Mouse (Mus musculus) MEL (cell line): ENCODE results near the gene Blcap. TPM values are rescaled to one million over a fixed set of nuclear protein-coding genes. Genes with fewer than 3 reads are reported as not detected.

Experiments used
- DNase-seq: peaks from one replicate; pipeline ENCODE4 v3.0.0; 2011; ENCODE audit warnings: low read depth, low spot score
- H3K27ac ChIP-seq: 2 replicates; pipeline ENCODE4 v1.5.1; 2012; ENCODE audit warnings: low read depth, mild to moderate bottlenecking, control low read depth, low read length, moderate library complexity; ENCODE audit not compliant: control insufficient read depth
- H3K27me3 ChIP-seq, 2 experiments: fragments of 150-350 bp in 1 of 2; sonication (generic) in 1 of 2; 2 replicates each; pipeline ENCODE4 v1.6.1; 2012; ENCODE audit warnings: low read length in 2 of 2, mild to moderate bottlenecking in 2 of 2, improper control_type of control experiment in 1 of 2, moderate library complexity in 1 of 2; ENCODE audit not compliant: insufficient read depth in 2 of 2, control insufficient read depth in 1 of 2
- H3K36me3 ChIP-seq, 2 experiments: 2 replicates each; pipeline ENCODE4 v1.6.1; 2012 to 2014; ENCODE audit warnings: low read length in 2 of 2, improper control_type of control experiment in 1 of 2, inconsistent platforms in 1 of 2, mild to moderate bottlenecking in 1 of 2; ENCODE audit not compliant: insufficient read depth in 2 of 2, control insufficient read depth in 1 of 2
- H3K4me1 ChIP-seq, 2 experiments: fragments of 150-350 bp in 1 of 2; sonication (generic) in 1 of 2; 2 replicates each; pipeline ENCODE4 v1.6.1; 2012; ENCODE audit warnings: low read length in 2 of 2, improper control_type of control experiment in 1 of 2, mild to moderate bottlenecking in 1 of 2; ENCODE audit not compliant: insufficient read depth in 2 of 2, control insufficient read depth in 1 of 2
- H3K4me3 ChIP-seq, 2 experiments: fragments of 150-350 bp in 1 of 2; sonication (generic) in 1 of 2; 2 replicates each; pipeline ENCODE4 v1.5.1; 2012; ENCODE audit warnings: low read depth in 2 of 2, low read length in 2 of 2, mild to moderate bottlenecking in 2 of 2, moderate library complexity in 2 of 2, control low read depth in 1 of 2, improper control_type of control experiment in 1 of 2; ENCODE audit not compliant: control insufficient read depth in 1 of 2, insufficient read depth in 1 of 2
- H3K79me2 ChIP-seq: 2 replicates; pipeline ENCODE4 v1.6.1; 2012; ENCODE audit warnings: mild to moderate bottlenecking, low read length, moderate library complexity; ENCODE audit not compliant: control insufficient read depth, poor library complexity, insufficient read depth
- H3K9ac ChIP-seq: 2 replicates; pipeline ENCODE4 v1.6.1; 2012; ENCODE audit warnings: low read depth, mild to moderate bottlenecking, control low read depth, low read length, moderate library complexity; ENCODE audit not compliant: control insufficient read depth, poor library complexity, severe bottlenecking
- H3K9me3 ChIP-seq: fragments of 150-350 bp; sonication (generic); replicated peaks from 2 replicates; pipeline ENCODE4 v1.6.1; 2012; ENCODE audit warnings: mild to moderate bottlenecking, low read length, improper control_type of control experiment, moderate library complexity; ENCODE audit not compliant: insufficient read depth
- BHLHE40 ChIP-seq: IDR thresholded peaks from 2 replicates; pipeline ENCODE4 v1.6.1; 2012; ENCODE audit warnings: low read depth, mild to moderate bottlenecking, inconsistent platforms, low read length, improper control_type of control experiment, borderline replicate concordance
- CHD1 ChIP-seq: IDR thresholded peaks from 2 replicates; pipeline ENCODE4 v1.6.1; 2012; ENCODE audit warnings: low read depth, mild to moderate bottlenecking, inconsistent platforms, low read length, improper control_type of control experiment
- E2F4 ChIP-seq: IDR thresholded peaks from 2 replicates; pipeline ENCODE4 v1.6.1; 2011; ENCODE audit warnings: low read depth, low read length, improper control_type of control experiment, borderline replicate concordance
- ELF1 ChIP-seq: IDR thresholded peaks from 2 replicates; pipeline ENCODE4 v1.6.1; 2014; ENCODE audit warnings: low read depth, mild to moderate bottlenecking, inconsistent platforms, low read length, improper control_type of control experiment, moderate library complexity
- ETS1 ChIP-seq: IDR thresholded peaks from 2 replicates; pipeline ENCODE4 v1.6.1; 2012; ENCODE audit warnings: low read depth, mild to moderate bottlenecking, inconsistent platforms, low read length, improper control_type of control experiment, moderate library complexity
- GABPA ChIP-seq: IDR thresholded peaks from 2 replicates; pipeline ENCODE4 v1.6.1; 2012; ENCODE audit warnings: low read depth, mild to moderate bottlenecking, inconsistent platforms, low read length, improper control_type of control experiment, moderate library complexity
- HCFC1 ChIP-seq: IDR thresholded peaks from 2 replicates; pipeline ENCODE4 v1.6.1; 2012; ENCODE audit warnings: low read depth, mild to moderate bottlenecking, inconsistent platforms, low read length, improper control_type of control experiment, moderate library complexity
- MEF2A ChIP-seq: IDR thresholded peaks from 2 replicates; pipeline ENCODE4 v1.6.1; 2014; ENCODE audit warnings: low read depth, mild to moderate bottlenecking, inconsistent platforms, low read length, improper control_type of control experiment; ENCODE audit not compliant: poor library complexity, insufficient replicate concordance, severe bottlenecking; ENCODE audit errors: extremely low read depth
- MYB ChIP-seq: IDR thresholded peaks from 2 replicates; pipeline ENCODE4 v1.6.1; 2011; ENCODE audit warnings: mild to moderate bottlenecking, low read depth, low read length, improper control_type of control experiment
- POLR2AphosphoS2 ChIP-seq: IDR thresholded peaks from 2 replicates; pipeline ENCODE4 v1.6.1; 2011; ENCODE audit warnings: low read length, improper control_type of control experiment
- RAD21 ChIP-seq: IDR thresholded peaks from 2 replicates; pipeline ENCODE4 v1.6.1; 2011; ENCODE audit warnings: mild to moderate bottlenecking, low read depth, low read length, improper control_type of control experiment
- RCOR1 ChIP-seq: IDR thresholded peaks from 2 replicates; pipeline ENCODE4 v1.6.1; 2012; ENCODE audit warnings: low read depth, mild to moderate bottlenecking, inconsistent platforms, low read length, improper control_type of control experiment
- SMC3 ChIP-seq: IDR thresholded peaks from 2 replicates; pipeline ENCODE4 v1.6.1; 2011; ENCODE audit warnings: low read depth, low read length, improper control_type of control experiment
- TBP ChIP-seq: IDR thresholded peaks from 2 replicates; pipeline ENCODE4 v1.8.0; 2011; ENCODE audit warnings: low read depth, low read length, improper control_type of control experiment
- TCF12 ChIP-seq: IDR thresholded peaks from 2 replicates; pipeline ENCODE4 v1.6.1; 2014; ENCODE audit warnings: low read depth, mild to moderate bottlenecking, inconsistent platforms, low read length, improper control_type of control experiment, moderate library complexity
- ZC3H11A ChIP-seq: IDR thresholded peaks from 2 replicates; pipeline ENCODE4 v1.6.1; 2012; ENCODE audit warnings: low read depth, mild to moderate bottlenecking, inconsistent platforms, low read length, improper control_type of control experiment
- ZMIZ1 ChIP-seq: IDR thresholded peaks from 2 replicates; pipeline ENCODE4 v1.6.1; 2012; ENCODE audit warnings: low read depth, mild to moderate bottlenecking, inconsistent platforms, low read length, improper control_type of control experiment, moderate library complexity
- ZNF384 ChIP-seq: IDR thresholded peaks from 2 replicates; pipeline ENCODE4 v1.6.1; 2012; ENCODE audit warnings: low read depth, mild to moderate bottlenecking, inconsistent platforms, low read length, improper control_type of control experiment
- polyA plus RNA-seq, 2 experiments: library from polyadenylated mRNA; stranded (reverse) in 1 of 2; unstranded in 1 of 2; fragments of >175 nt in 1 of 2; fragments of >200 nt in 1 of 2; gene quantifications; 2 replicates each; pipeline versions ENCODE4 v1.2.1 to v1.2.4; 2012; ENCODE audit warnings: low replicate concordance in 2 of 2, low read depth in 1 of 2; ENCODE audit not compliant: insufficient read length in 2 of 2, insufficient read depth in 1 of 2, missing spikeins in 1 of 2
- total RNA-seq: library from RNA; depleted of rRNA; stranded (reverse); fragments of 300-350 nt; gene quantifications from 2 replicates; pipeline ENCODE4 v1.2.3, GENCODE M21; 2012

The Blcap gene
- total and polyA plus RNA-seq, 3 experiments = 11.6 to 19.1 TPM; not detected in 1

DNA sequence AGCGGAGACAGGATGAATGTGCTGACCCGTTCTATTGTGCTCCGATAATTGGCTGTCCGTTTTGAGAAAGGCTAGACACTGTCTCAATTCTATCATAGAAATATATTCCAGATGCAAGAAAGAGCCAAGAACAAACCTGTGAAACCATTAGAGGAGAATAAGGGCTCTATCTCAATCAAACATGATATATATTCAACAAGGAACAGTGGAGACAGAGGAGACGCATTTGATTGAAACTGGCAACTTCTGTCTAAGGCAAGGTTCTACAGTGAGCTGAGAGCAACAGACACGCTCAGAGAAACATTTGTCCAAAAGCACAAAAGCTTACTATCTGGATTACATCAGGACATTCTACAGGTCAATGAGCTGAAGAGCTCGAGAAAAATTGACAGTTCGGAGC lies 29.4 kb downstream of the Blcap start:
- Histone ChIP-seq H3K36me3 (peaks cover 0 to 10% of the 10 kb centered on the region in 2 experiments; a peak in 3 of 4 replicates), H3K9me3 (no peaks in the 10 kb centered on the region), H3K4me3 (no peak overlapping the region), H3K79me2 (no peaks in the 10 kb centered on the region), H3K27ac (no peak overlapping the region), H3K27me3 (no peaks in the 10 kb centered on the region), H3K4me1 (peaks cover 7 to 12% of the 10 kb centered on the region in 2 experiments), H3K9ac (no peak overlapping the region)
- TF ChIP-seq SMC3 (no peak), CHD1 (no peak), ZNF384 (no peak), MEF2A (no peak), RCOR1 (no peak), E2F4 (no peak), ZC3H11A (no peak), RAD21 (no peak), POLR2AphosphoS2 (no peak), GABPA (no peak), HCFC1 (no peak), MYB (no peak), BHLHE40 (no peak)
- DNase-seq = no peak

DNA sequence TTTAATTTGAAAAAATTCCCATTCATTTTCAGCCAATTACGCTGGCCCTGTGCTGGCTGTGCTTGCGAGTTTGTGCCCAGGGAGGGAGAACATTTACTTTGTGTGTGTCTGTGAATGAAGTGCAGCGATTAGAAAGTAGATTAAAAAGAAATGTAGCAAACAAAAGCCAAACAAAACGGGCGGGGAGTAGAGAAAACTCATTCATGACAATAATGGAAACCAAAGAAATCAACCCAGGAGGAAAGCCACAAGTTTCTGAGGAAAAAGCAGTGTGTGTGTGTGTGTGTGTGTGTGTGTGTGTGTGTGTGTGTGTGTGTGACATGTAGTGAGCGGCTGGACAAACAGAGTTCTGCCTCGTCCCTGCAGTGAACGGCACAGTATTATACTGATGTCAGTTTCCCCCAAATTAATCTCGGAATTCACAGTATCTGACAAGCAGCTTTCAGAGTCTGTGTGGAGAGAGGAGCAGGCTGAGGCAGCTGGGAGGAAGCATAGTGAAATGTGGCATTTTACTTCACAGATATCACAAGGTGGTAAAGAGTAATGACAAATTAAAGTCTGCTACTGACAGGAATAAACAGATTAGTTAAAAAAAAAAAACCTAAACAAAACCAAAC lies 30.0 kb downstream of the Blcap start:
- Histone ChIP-seq H3K79me2 (no peaks in the 10 kb centered on the region), H3K27ac (no peak overlapping the region), H3K4me3 (no peak overlapping the region), H3K27me3 (no peaks in the 10 kb centered on the region), H3K36me3 (peaks cover 0 to 10% of the 10 kb centered on the region in 2 experiments; a peak in 3 of 4 replicates), H3K9ac (no peak overlapping the region), H3K9me3 (no peaks in the 10 kb centered on the region), H3K4me1 (peaks cover 7 to 12% of the 10 kb centered on the region in 2 experiments)
- no peak for TF ChIP-seq TBP
- no peak for TF ChIP-seq TCF12
- no peak for TF ChIP-seq ETS1
- TF ChIP-seq ZMIZ1 = no peak
- TF ChIP-seq MEF2A = no peak
- no peak for TF ChIP-seq ELF1
- no peak for TF ChIP-seq HCFC1
- no peak for DNase-seq
